Mouse (Mus musculus) bone marrow, adult 2 months (tissue): ENCODE data around the gene Relt.

Experiments
- CTCF ChIP-seq: fragments of 200-500 bp; IDR thresholded peaks from 2 replicates; pipeline ENCODE4 v1.5.1; 2011; ENCODE audit warnings: low read length, control low read depth; ENCODE audit not compliant: control insufficient read depth, insufficient read depth
- POLR2A ChIP-seq: fragments of 200-500 bp; IDR thresholded peaks from 2 replicates; pipeline ENCODE4 v1.6.1; 2011; ENCODE audit warnings: low read depth, mild to moderate bottlenecking, control low read depth, low read length, borderline replicate concordance; ENCODE audit not compliant: control insufficient read depth

DNA sequence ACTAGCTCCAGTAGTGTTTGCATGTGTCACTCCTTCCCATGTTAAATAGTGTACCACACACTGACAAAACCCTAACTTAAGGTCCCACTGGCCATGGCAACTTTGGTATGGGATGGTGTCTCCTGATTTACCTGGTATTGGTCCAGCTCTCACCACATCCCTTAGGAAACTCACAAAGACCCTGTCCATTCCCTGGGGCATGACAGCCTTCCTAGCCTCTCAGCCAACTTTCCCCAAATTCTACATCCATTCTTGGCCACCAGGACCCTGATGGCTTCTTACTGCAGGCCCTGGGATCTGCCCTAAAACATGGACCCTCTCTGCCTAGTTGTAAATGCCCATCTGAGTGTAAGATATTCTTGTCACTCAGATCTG, 18.2 kb downstream of the Relt start:
- TF ChIP-seq POLR2A (no peak), CTCF (no peak)
